Mouse (Mus musculus): ENCODE measurements around the gene Slc17a7. TPM values are rescaled to one million over a fixed set of nuclear protein-coding genes. Genes with fewer than 3 reads are reported as not detected.

Gene Slc17a7
- total and polyA plus RNA-seq, 3 experiments = 0.11 TPM; not detected in 2

GRCm38 (mm10) chr7:45169495-45169894 is 5.7 kb downstream of the Slc17a7 start:
- DNase-seq (ENCODE audit: extremely low read depth) = no peak
- Histone ChIP-seq H3K79me2 (replicated peaks; ENCODE audit: control insufficient read depth, extremely low read depth, insufficient read depth, poor library complexity, severe bottlenecking) (no peaks in the 10 kb centered on the region), H3K36me3 (replicated peaks in 1 of 2; ENCODE audit: control insufficient read depth in 1 of 2, insufficient read depth in 1 of 2, low read length in 1 of 2) (no peaks in the 10 kb centered on the region), H3K27me3 (replicated peaks) (peaks cover 54% of the 10 kb centered on the region), H3K4me3 (replicated peaks in 1 of 3; ENCODE audit: low read depth in 2 of 3, low read length in 2 of 3, poor library complexity in 1 of 3) (no peak overlapping the region), H3K4me1 (ENCODE audit: control insufficient read depth in 1 of 2, insufficient read depth in 2 of 2) (peaks cover under 1 to 2% of the 10 kb centered on the region in 2 experiments), H3K9me3 (replicated peaks; ENCODE audit: low read length) (peaks cover 36% of the 10 kb centered on the region), H3K9ac (ENCODE audit: insufficient read depth, low read depth) (no peak overlapping the region), H3K4me2 (ENCODE audit: insufficient read depth, low read depth, poor library complexity, severe bottlenecking) (no peak overlapping the region), H3K27ac (ENCODE audit: insufficient read depth, low read depth) (no peak overlapping the region)
- TF ChIP-seq NRF1 (IDR thresholded peaks at IDR 0.05; ENCODE audit: low read depth, low read length) (no peak), CHD1 (IDR thresholded peaks at IDR 0.05; ENCODE audit: low read depth, low read length) (no peak), EP300 (IDR thresholded peaks at IDR 0.05; ENCODE audit: low read length) (no peak), E2F4 (IDR thresholded peaks at IDR 0.05; ENCODE audit: insufficient replicate concordance, low read depth, low read length) (no peak), BHLHE40 (IDR thresholded peaks at IDR 0.05; ENCODE audit: low read depth, low read length) (no peak), SMC3 (IDR thresholded peaks at IDR 0.05; ENCODE audit: low read depth, low read length) (no peak), RCOR1 (conservative IDR thresholded peaks at IDR 0.05; ENCODE audit: low read depth, low read length) (no peak), ZNF384 (IDR thresholded peaks at IDR 0.05; ENCODE audit: low read depth, low read length) (no peak), IRF4 (IDR thresholded peaks at IDR 0.05; ENCODE audit: low read depth, low read length) (no peak), USF1 (IDR thresholded peaks at IDR 0.05; ENCODE audit: low read depth, low read length) (no peak), MAX (IDR thresholded peaks at IDR 0.05; ENCODE audit: low read length) (no peak), USF2 (conservative IDR thresholded peaks at IDR 0.05; ENCODE audit: low read depth, low read length) (no peak), GABPA (IDR thresholded peaks at IDR 0.05; ENCODE audit: insufficient replicate concordance, low read depth, low read length) (no peak), MEF2A (IDR thresholded peaks at IDR 0.05; ENCODE audit: borderline replicate concordance, low read depth, low read length) (no peak), PAX5 (IDR thresholded peaks at IDR 0.05; ENCODE audit: low read length) (no peak)
- in situ Hi-C loops (cut with MboI; ENCODE audit: low pct_ligation_motif_present, low pct_unique_long_range_greater_than_20kb, low sequenced_read_pairs) (loop anchor here (10.0 kb wide), 1 partner anchor 135 kb away; no protein-coding TSS in a partner anchor), dilution Hi-C loops (cut with MboI; ENCODE audit: extremely low pct_ligation_motif_present, extremely low pct_unique_long_range_greater_than_20kb, low sequenced_read_pairs) (no loop called here)

- H3K27me3 ChIP-seq (replicated peaks) = peaks cover 56% of the 10 kb centered on the region
- DNase-seq (ENCODE audit: extremely low read depth) = no peak
- in situ Hi-C loops (cut with MboI; ENCODE audit: low pct_ligation_motif_present, low pct_unique_long_range_greater_than_20kb, low sequenced_read_pairs) = no loop called here
- H3K4me1 ChIP-seq (ENCODE audit: control insufficient read depth in 1 of 2, insufficient read depth in 2 of 2) = peaks cover 7 to 10% of the 10 kb centered on the region in 2 experiments
- no peak overlapping the region for H3K4me3 ChIP-seq (replicated peaks in 1 of 3; ENCODE audit: low read depth in 2 of 3, low read length in 2 of 3, poor library complexity in 1 of 3)
- no peak overlapping the region for H3K4me2 ChIP-seq (ENCODE audit: insufficient read depth, low read depth, poor library complexity, severe bottlenecking)
- no peaks in the 10 kb centered on the region for H3K36me3 ChIP-seq (replicated peaks in 1 of 2; ENCODE audit: control insufficient read depth in 1 of 2, insufficient read depth in 1 of 2, low read length in 1 of 2)
- no peak; the same call in none of the 2 replicates for TF ChIP-seq RAD21 (IDR thresholded peaks at IDR 0.05; ENCODE audit: low read depth, low read length)
- TF ChIP-seq CTCF (conservative IDR thresholded peaks at IDR 0.05 in 1 of 2, IDR thresholded peaks at IDR 0.05 in 1 of 2; ENCODE audit: low read depth in 2 of 2, low read length in 2 of 2) = peak; percentile 42 to 61; a peak in 3 of 4 replicates
- TF ChIP-seq IRF4 (IDR thresholded peaks at IDR 0.05; ENCODE audit: low read depth, low read length) = no peak
- TF ChIP-seq MAX (IDR thresholded peaks at IDR 0.05; ENCODE audit: low read length) = no peak
- TF ChIP-seq ZC3H11A (IDR thresholded peaks at IDR 0.05; ENCODE audit: low read depth, low read length) = no peak
- no peak for TF ChIP-seq JUND (conservative IDR thresholded peaks at IDR 0.05; ENCODE audit: low read depth, low read length)
- peak; percentile 33 for TF ChIP-seq SMC3 (IDR thresholded peaks at IDR 0.05; ENCODE audit: low read depth, low read length)
- no peak overlapping the region for H3K9ac ChIP-seq (ENCODE audit: insufficient read depth, low read depth)
- H3K79me2 ChIP-seq (replicated peaks; ENCODE audit: control insufficient read depth, extremely low read depth, insufficient read depth, poor library complexity, severe bottlenecking) = no peaks in the 10 kb centered on the region
- H3K9me3 ChIP-seq (replicated peaks; ENCODE audit: low read length) = peaks cover 36% of the 10 kb centered on the region
- dilution Hi-C loops (cut with MboI; ENCODE audit: extremely low pct_ligation_motif_present, extremely low pct_unique_long_range_greater_than_20kb, low sequenced_read_pairs) = no loop called here
- no peak overlapping the region for H3K27ac ChIP-seq (ENCODE audit: insufficient read depth, low read depth)
Measured at GRCm38 (mm10) chr7:45172974-45173373, 9.2 kb downstream of the Slc17a7 start.
